Mouse (Mus musculus) limb, embryonic 14.5 days (tissue): Measurements from ENCODE around the gene Tlk2. TPM values are rescaled to one million over a fixed set of nuclear protein-coding genes. Genes with fewer than 3 reads are reported as not detected.

Experiments used
- ATAC-seq: fragments of 200-750 bp; cut with Nextera tagmentation; 2 replicates; pipeline ENCODE4 v1.8.0; 2017; ENCODE audit warnings: low read depth, moderate number of reproducible peaks, moderate TSS enrichment; ENCODE audit not compliant: low FRiP score
- DNase-seq: peaks from one replicate; pipeline ENCODE4 v3.0.0-alpha.2; 2015; ENCODE audit warnings: low spot score
- H3K27ac ChIP-seq: fragments of 300-500 bp; sonication (generic); replicated peaks from 2 replicates; pipeline ENCODE4 v1.5.1; 2014; ENCODE audit warnings: low read depth, mild to moderate bottlenecking, low read length, moderate library complexity, mixed read lengths
- H3K27me3 ChIP-seq: fragments of 300-500 bp; sonication (generic); 2 replicates; pipeline ENCODE4 v1.6.1; 2014; ENCODE audit warnings: low read length, mixed read lengths; ENCODE audit not compliant: control insufficient read depth, insufficient read depth
- H3K36me3 ChIP-seq: fragments of 300-500 bp; sonication (generic); 2 replicates; pipeline ENCODE4 v1.6.1; 2014; ENCODE audit warnings: mild to moderate bottlenecking, low read length, moderate library complexity, mixed read lengths; ENCODE audit not compliant: control insufficient read depth, insufficient read depth
- H3K4me1 ChIP-seq: fragments of 300-500 bp; sonication (generic); 2 replicates; pipeline ENCODE4 v1.6.1; 2014; ENCODE audit warnings: antibody characterized with exemption, low read length, mixed read lengths; ENCODE audit not compliant: control insufficient read depth, insufficient read depth
- H3K4me2 ChIP-seq: fragments of 300-500 bp; sonication (generic); replicated peaks from 2 replicates; pipeline ENCODE4 v1.6.1; 2014; ENCODE audit warnings: low read depth, mild to moderate bottlenecking, low read length, moderate library complexity; ENCODE audit not compliant: severe bottlenecking
- H3K4me3 ChIP-seq: fragments of 300-500 bp; sonication (generic); replicated peaks from 2 replicates; pipeline ENCODE4 v1.5.1; 2014; ENCODE audit warnings: low read length
- H3K9ac ChIP-seq: fragments of 300-500 bp; sonication (generic); 2 replicates; pipeline ENCODE4 v1.6.1; 2014; ENCODE audit warnings: mild to moderate bottlenecking, low read depth, low read length, moderate library complexity; ENCODE audit not compliant: severe bottlenecking
- H3K9me3 ChIP-seq: fragments of 300-500 bp; sonication (generic); 2 replicates; pipeline ENCODE4 v1.6.1; 2016; ENCODE audit warnings: low read length; ENCODE audit not compliant: control insufficient read depth
- POLR2A ChIP-seq: fragments of 200-500 bp; IDR thresholded peaks from 2 replicates; pipeline ENCODE4 v1.8.0; 2012; ENCODE audit warnings: inconsistent platforms, mild to moderate bottlenecking, moderate library complexity, borderline replicate concordance; ENCODE audit not compliant: insufficient read depth, insufficient read length; ENCODE audit errors: extremely low read depth
- WGBS: fragments of 180-500 bp; shearing (Covaris S2); extraction: QIAGEN DNeasy Blood & Tissue Kit; methylation state at CpG from one replicate; pipeline ENCODE4 v1.1.7; 2014; 5-methylcytosine and 5-hydroxymethylcytosine counted together
- polyA plus RNA-seq, 2 experiments: library from polyadenylated mRNA; depleted of rRNA in 1 of 2; stranded (reverse) in 1 of 2; unstranded in 1 of 2; fragments of >200 nt; fragmentation: Nextera tagmentation in 1 of 2; extraction: Ambion mirVana in 1 of 2; gene quantifications; 2 replicates each; pipeline versions ENCODE4 v1.2.1 to v1.2.3; 2012 to 2014

The Tlk2 gene
- polyA plus RNA-seq, 2 experiments, result 27.8 to 49.9 TPM

GRCm38 (mm10) chr11:105155915-105156314 lies 22.7 kb upstream of the Tlk2 start:
- Histone ChIP-seq H3K9me3 (no peaks in the 10 kb centered on the region), H3K9ac (no peak overlapping the region), H3K4me2 (no peak overlapping the region), H3K4me1 (peaks cover 18% of the 10 kb centered on the region), H3K36me3 (no peaks in the 10 kb centered on the region), H3K27ac (no peak overlapping the region), H3K4me3 (no peak overlapping the region), H3K27me3 (no peaks in the 10 kb centered on the region)
- TF ChIP-seq POLR2A, result no peak
- DNase-seq (no peak), ATAC-seq (no peak)
- 39% methylated on average over 4 of the region's 4 CpGs for WGBS

GRCm38 (mm10) chr11:105156748-105157267 lies 21.8 kb upstream of the Tlk2 start:
- TF ChIP-seq POLR2A, result no peak
- no peak for ATAC-seq
- WGBS, result 82% methylated on average over 19 of the region's 19 CpGs

GRCm38 (mm10) chr11:105158047-105158446 lies 20.6 kb upstream of the Tlk2 start:
- H3K36me3 ChIP-seq, result no peaks in the 10 kb centered on the region

More at GRCm38 (mm10) chr11:105156748-105157267, 21.8 kb upstream of the Tlk2 start:
- Histone ChIP-seq H3K27me3 (no peaks in the 10 kb centered on the region), H3K4me3 (no peak overlapping the region), H3K9me3 (no peaks in the 10 kb centered on the region), H3K4me2 (no peak overlapping the region), H3K27ac (no peak overlapping the region), H3K36me3 (no peaks in the 10 kb centered on the region), H3K4me1 (peaks cover 13% of the 10 kb centered on the region), H3K9ac (no peak overlapping the region)
- DNase-seq, result no peak

GRCm38 (mm10) chr11:105159673-105160360 lies 18.8 kb upstream of the Tlk2 start:
- H3K4me2 ChIP-seq, result no peak overlapping the region
- no peak for ATAC-seq
- no peaks in the 10 kb centered on the region for H3K4me1 ChIP-seq
- peaks cover 11% of the 10 kb centered on the region for H3K9me3 ChIP-seq
- no peak overlapping the region for H3K27ac ChIP-seq
- no peaks in the 10 kb centered on the region for H3K27me3 ChIP-seq
- H3K36me3 ChIP-seq, result no peaks in the 10 kb centered on the region
- WGBS, result 50% methylated on average over 6 of the region's 6 CpGs
- no peak for DNase-seq
- no peak for TF ChIP-seq POLR2A
- no peak overlapping the region for H3K9ac ChIP-seq
- H3K4me3 ChIP-seq, result no peak overlapping the region

More at GRCm38 (mm10) chr11:105158047-105158446, 20.6 kb upstream of the Tlk2 start:
- Histone ChIP-seq H3K27me3 (no peaks in the 10 kb centered on the region), H3K4me2 (no peak overlapping the region), H3K4me1 (peaks cover 7% of the 10 kb centered on the region), H3K27ac (no peak overlapping the region), H3K9me3 (0 out of 2 replicates have a peak, but pooled peaks cover 5% of the 10 kb centered on the region), H3K9ac (no peak overlapping the region), H3K4me3 (no peak overlapping the region)
- TF ChIP-seq POLR2A, result no peak
- DNase-seq (no peak), ATAC-seq (no peak)

- Histone ChIP-seq H3K4me3 (no peak overlapping the region), H3K9ac (no peak overlapping the region), H3K4me1 (no peaks in the 10 kb centered on the region), H3K27me3 (no peaks in the 10 kb centered on the region), H3K36me3 (no peaks in the 10 kb centered on the region), H3K9me3 (peaks cover 17% of the 10 kb centered on the region), H3K4me2 (no peak overlapping the region), H3K27ac (no peak overlapping the region)
- DNase-seq (no peak), ATAC-seq (no peak)
- 82% methylated on average over 2 of the region's 2 CpGs for WGBS
- no peak for TF ChIP-seq POLR2A
These were observed 17.2 kb upstream of the Tlk2 start for GRCm38 (mm10) chr11:105161411-105161810.
